Mouse (Mus musculus): ENCODE results near the gene Gpr141.

GRCm38 (mm10) chr13:19841615-19842014, 17.6 kb upstream of the Gpr141 start:
- no peak for TF ChIP-seq CTCF (IDR thresholded peaks at IDR 0.05; ENCODE audit: low read depth)
- TF ChIP-seq EP300 (IDR thresholded peaks at IDR 0.05; ENCODE audit: low read depth): no peak

All from heart, postnatal 0 days (tissue).